Mouse (Mus musculus) lung, postnatal 0 days (tissue): Measurements from ENCODE around the gene Pbx4. TPM values are rescaled to one million over a fixed set of nuclear protein-coding genes. Genes with fewer than 3 reads are reported as not detected.

Source experiments
- ATAC-seq: fragments of 200-750 bp; cut with Nextera tagmentation; 2 replicates; pipeline ENCODE4 v1.8.0; 2017; ENCODE audit warnings: moderate library complexity
- DNase-seq: peaks from one replicate; pipeline ENCODE4 v3.0.0-alpha.2; 2016; ENCODE audit warnings: low spot score
- H3K27ac ChIP-seq: fragments of 300-500 bp; sonication (generic); 2 replicates; pipeline ENCODE4 v1.5.1; 2014; ENCODE audit warnings: antibody characterized with exemption, mild to moderate bottlenecking, low read length, mixed read lengths
- H3K27me3 ChIP-seq: fragments of 300-500 bp; sonication (generic); replicated peaks from 2 replicates; pipeline ENCODE4 v1.6.1; 2014; ENCODE audit warnings: low read length, mixed read lengths; ENCODE audit not compliant: insufficient read depth
- H3K36me3 ChIP-seq: fragments of 300-500 bp; sonication (generic); 2 replicates; pipeline ENCODE4 v1.6.1; 2014; ENCODE audit warnings: low read length, mixed read lengths; ENCODE audit not compliant: insufficient read depth
- H3K4me1 ChIP-seq: fragments of 300-500 bp; sonication (generic); 2 replicates; pipeline ENCODE4 v1.6.1; 2014; ENCODE audit warnings: antibody characterized with exemption, low read depth, low read length, mixed read lengths; ENCODE audit not compliant: insufficient read depth
- H3K4me2 ChIP-seq: fragments of 300-500 bp; sonication (generic); replicated peaks from 2 replicates; pipeline ENCODE4 v1.6.1; 2014; ENCODE audit warnings: low read depth, mild to moderate bottlenecking, low read length, moderate library complexity, mixed read lengths
- H3K4me3 ChIP-seq: fragments of 300-500 bp; sonication (generic); 2 replicates; pipeline ENCODE4 v1.5.1; 2014; ENCODE audit warnings: low read depth, low read length
- H3K9ac ChIP-seq: fragments of 300-500 bp; sonication (generic); replicated peaks from 2 replicates; pipeline ENCODE4 v1.6.1; 2014; ENCODE audit warnings: low read depth, mild to moderate bottlenecking
- H3K9me3 ChIP-seq: fragments of 300-500 bp; sonication (generic); 2 replicates; pipeline ENCODE4 v1.6.1; 2016; ENCODE audit warnings: low read length, mixed read lengths
- CTCF ChIP-seq: IDR thresholded peaks from 2 replicates; pipeline ENCODE4 v1.5.1; 2016; ENCODE audit warnings: antibody characterized with exemption, mild to moderate bottlenecking
- EP300 ChIP-seq: IDR thresholded peaks from 2 replicates; pipeline ENCODE4 v1.6.1; 2016; ENCODE audit warnings: antibody characterized with exemption, mild to moderate bottlenecking, control low read depth
- WGBS: fragments of 180-500 bp; shearing (Covaris S2); extraction: QIAGEN DNeasy Blood & Tissue Kit; methylation state at CpG from one replicate; pipeline ENCODE4 v1.1.7; 2014; 5-methylcytosine and 5-hydroxymethylcytosine counted together
- polyA plus RNA-seq: library from polyadenylated mRNA; unstranded; fragments of >200 nt; fragmentation: Nextera tagmentation; extraction: Ambion mirVana; gene quantifications from 2 replicates; pipeline ENCODE4 v1.2.1, GENCODE M21; 2015

Gene Pbx4
- 15.9 and 17.0 TPM in 2 replicates for polyA plus RNA-seq

GRCm38 (mm10) chr8:69832298-69832853 lies at the start of gene Pbx4:
Pbx4 (plus strand) TSS chr8:69832491.
- H3K4me2 ChIP-seq: peak within 1 kb of the TSS; percentile 66
- DNase-seq: peak; percentile 91
- WGBS: under 1% methylated on average over 37 of the region's 38 CpGs
- peak within 1 kb of the TSS; percentile 24 for H3K4me3 ChIP-seq
- no peak for TF ChIP-seq EP300
- peak; percentile 57 for TF ChIP-seq CTCF
- ATAC-seq: peak; percentile 94
- no peaks in the 10 kb centered on the region for H3K36me3 ChIP-seq
- H3K4me1 ChIP-seq: no peaks in the 10 kb centered on the region; the same call in 1 of the 2 replicates
- no peak within 1 kb of the TSS for H3K9ac ChIP-seq
- H3K27ac ChIP-seq: no peak within 1 kb of the TSS
- H3K9me3 ChIP-seq: no peaks in the 10 kb centered on the region
- H3K27me3 ChIP-seq: no peaks in the 10 kb centered on the region

GRCm38 (mm10) chr8:69789105-69789504 lies 43.2 kb upstream of the Pbx4 start:
- DNase-seq: no peak
- peaks cover 7% of the 10 kb centered on the region; the same call in 1 of the 2 replicates for H3K4me1 ChIP-seq
- 91% methylated on average over 5 of the region's 5 CpGs for WGBS
- no peaks in the 10 kb centered on the region for H3K27me3 ChIP-seq
- H3K9me3 ChIP-seq: no peaks in the 10 kb centered on the region
- no peak overlapping the region for H3K4me2 ChIP-seq
- no peak overlapping the region for H3K9ac ChIP-seq
- H3K4me3 ChIP-seq: no peak overlapping the region
- H3K27ac ChIP-seq: no peak overlapping the region
- no peak for ATAC-seq
- TF ChIP-seq EP300 (no peak), CTCF (no peak)
- H3K36me3 ChIP-seq: no peaks in the 10 kb centered on the region

- Histone ChIP-seq H3K4me1 (peaks cover 7% of the 10 kb centered on the region; the same call in 1 of the 2 replicates), H3K4me3 (no peak overlapping the region), H3K9me3 (no peaks in the 10 kb centered on the region), H3K9ac (no peak overlapping the region), H3K27me3 (no peaks in the 10 kb centered on the region), H3K36me3 (no peaks in the 10 kb centered on the region), H3K27ac (no peak overlapping the region), H3K4me2 (no peak overlapping the region)
- ATAC-seq (no peak), DNase-seq (no peak)
- WGBS: 64% methylated on average over 5 of the region's 5 CpGs
- TF ChIP-seq CTCF: no peak
- no peak for TF ChIP-seq EP300
Measured at GRCm38 (mm10) chr8:69789731-69790130, 42.6 kb upstream of the Pbx4 start.

GRCm38 (mm10) chr8:69790364-69790763 lies 41.9 kb upstream of the Pbx4 start:
- H3K4me1 ChIP-seq: peaks cover 7% of the 10 kb centered on the region; the same call in 1 of the 2 replicates
- H3K27me3 ChIP-seq: no peaks in the 10 kb centered on the region
- no peak overlapping the region for H3K27ac ChIP-seq
- DNase-seq: no peak
- peak overlapping the region; percentile 88 for H3K9ac ChIP-seq
- no peaks in the 10 kb centered on the region for H3K9me3 ChIP-seq
- ATAC-seq: 0 out of 2 replicates have a peak, but pooled peaks have one; percentile 1
- TF ChIP-seq EP300: no peak
- TF ChIP-seq CTCF: no peak
- H3K4me3 ChIP-seq: peak overlapping the region; percentile 97
- H3K4me2 ChIP-seq: peak overlapping the region; percentile 97
- 28% methylated on average over 11 of the region's 11 CpGs for WGBS
- H3K36me3 ChIP-seq: no peaks in the 10 kb centered on the region; the same call in 1 of the 2 replicates

GRCm38 (mm10) chr8:69790773-69791367 lies 41.4 kb upstream of the Pbx4 start, which contains the start of the genes Atp13a1 and Zfp866:
Atp13a1 (plus strand) TSS chr8:69791163.
Zfp866 (minus strand) TSS chr8:69791178.
- peak; percentile 97 for ATAC-seq
- peak within 1 kb of the TSS; percentile 88 for H3K9ac ChIP-seq
- peak within 1 kb of the TSS; percentile 97 for H3K4me3 ChIP-seq
- under 1% methylated on average over 38 of the region's 38 CpGs for WGBS
- H3K4me1 ChIP-seq: peaks cover 7% of the 10 kb centered on the region; the same call in 1 of the 2 replicates
- H3K27me3 ChIP-seq: no peaks in the 10 kb centered on the region
- peak within 1 kb of the TSS; percentile 97 for H3K4me2 ChIP-seq
- H3K27ac ChIP-seq: peak within 1 kb of the TSS; percentile 79
- peak; percentile 28 for TF ChIP-seq CTCF
- no peak for TF ChIP-seq EP300
- H3K9me3 ChIP-seq: no peaks in the 10 kb centered on the region
- DNase-seq: peak; percentile 95
- no peaks in the 10 kb centered on the region; the same call in 1 of the 2 replicates for H3K36me3 ChIP-seq

GRCm38 (mm10) chr8:69791415-69792068 lies 40.7 kb upstream of the Pbx4 start:
- H3K27me3 ChIP-seq: no peaks in the 10 kb centered on the region
- H3K4me1 ChIP-seq: peaks cover 7% of the 10 kb centered on the region; the same call in 1 of the 2 replicates
- no peaks in the 10 kb centered on the region for H3K9me3 ChIP-seq
- H3K4me2 ChIP-seq: peak overlapping the region; percentile 97
- ATAC-seq (peak; percentile 68), DNase-seq (peak; percentile 36)
- WGBS: 1% methylated on average over 42 of the region's 48 CpGs
- peak overlapping the region; percentile 79 for H3K27ac ChIP-seq
- peak overlapping the region; percentile 88 for H3K9ac ChIP-seq
- H3K36me3 ChIP-seq: peaks cover 2% of the 10 kb centered on the region
- TF ChIP-seq CTCF (no peak), EP300 (no peak)
- peak overlapping the region; percentile 97 for H3K4me3 ChIP-seq
